Mouse (Mus musculus) ES-E14 (cell line): ENCODE data around the gene Camk2b. TPM values are rescaled to one million over a fixed set of nuclear protein-coding genes. Genes with fewer than 3 reads are reported as not detected.

ENCODE experiments used
- DNase-seq: peaks from one replicate; pipeline ENCODE4 v3.0.0-alpha.2; 2013; ENCODE audit warnings: low read depth, low spot score
- H3K27ac ChIP-seq: 2 replicates; pipeline ENCODE4 v1.5.1; 2012; ENCODE audit warnings: low read depth, mild to moderate bottlenecking, low read length, moderate library complexity, mixed read lengths; ENCODE audit not compliant: poor library complexity, insufficient read depth, severe bottlenecking
- H3K36me3 ChIP-seq: 2 replicates; pipeline ENCODE4 v1.6.1; 2012; ENCODE audit warnings: mild to moderate bottlenecking, low read length, moderate library complexity, mixed read lengths; ENCODE audit not compliant: control insufficient read depth, poor library complexity, insufficient read depth, severe bottlenecking
- H3K4me1 ChIP-seq, 2 experiments: fragments of 150-350 bp in 1 of 2; sonication (generic) in 1 of 2; 2 replicates each; pipeline ENCODE4 v1.6.1; 2012; ENCODE audit warnings: low read length in 2 of 2, mild to moderate bottlenecking in 1 of 2, mixed read lengths in 1 of 2; ENCODE audit not compliant: control insufficient read depth in 2 of 2, insufficient read depth in 2 of 2, poor library complexity in 1 of 2
- H3K4me3 ChIP-seq, 2 experiments: fragments of 150-350 bp in 1 of 2; sonication (generic) in 1 of 2; 2 replicates each; pipeline ENCODE4 v1.5.1; 2012; ENCODE audit warnings: low read length in 2 of 2, low read depth in 1 of 2, mild to moderate bottlenecking in 1 of 2, mixed read lengths in 1 of 2; ENCODE audit not compliant: insufficient read depth in 1 of 2, poor library complexity in 1 of 2, severe bottlenecking in 1 of 2
- H3K9ac ChIP-seq: 2 replicates; pipeline ENCODE4 v1.6.1; 2012; ENCODE audit warnings: low read depth, mild to moderate bottlenecking, low read length, mixed read lengths; ENCODE audit not compliant: poor library complexity, insufficient read depth, severe bottlenecking
- H3K9me3 ChIP-seq: fragments of 150-350 bp; sonication (generic); 2 replicates; pipeline ENCODE4 v1.6.1; 2012; ENCODE audit warnings: low read depth, mild to moderate bottlenecking, low read length; ENCODE audit not compliant: control insufficient read depth, insufficient read depth
- CHD2 ChIP-seq: IDR thresholded peaks from 2 replicates; pipeline ENCODE4 v1.6.1; 2014; ENCODE audit warnings: mild to moderate bottlenecking, low read depth, low read length, inconsistent platforms
- HCFC1 ChIP-seq: IDR thresholded peaks from 2 replicates; pipeline ENCODE4 v1.6.1; 2012; ENCODE audit warnings: low read length, inconsistent platforms, borderline replicate concordance; ENCODE audit not compliant: insufficient read depth
- MAFK ChIP-seq: IDR thresholded peaks from 2 replicates; pipeline ENCODE4 v1.6.1; 2014; ENCODE audit warnings: mild to moderate bottlenecking, low read depth, low read length, inconsistent platforms; ENCODE audit not compliant: insufficient read depth
- ZC3H11A ChIP-seq: IDR thresholded peaks from 2 replicates; pipeline ENCODE4 v1.6.1; 2012; ENCODE audit warnings: low read depth, mild to moderate bottlenecking, inconsistent platforms, low read length, borderline replicate concordance
- ZNF384 ChIP-seq: IDR thresholded peaks from 2 replicates; pipeline ENCODE4 v1.6.1; 2012; ENCODE audit warnings: low read depth, low read length, inconsistent platforms
- in situ Hi-C, 2 experiments: fragments of 600-800 bp; cut with MboI; formaldehyde crosslinking; loops; one replicate each; pipeline ENCODE4 v1.15.1; 2025; ENCODE audit warnings: low sequenced_read_pairs in 2 of 2, inconsistent platforms in 1 of 2; ENCODE audit not compliant: unreplicated experiment in 2 of 2
- total RNA-seq: library from RNA; depleted of rRNA; stranded (reverse); fragments of 300-350 nt; gene quantifications from 2 replicates; pipeline ENCODE4 v1.2.3, GENCODE M21; 2012

Gene Camk2b
- total RNA-seq, 1 experiment: 6.4 TPM

DNA sequence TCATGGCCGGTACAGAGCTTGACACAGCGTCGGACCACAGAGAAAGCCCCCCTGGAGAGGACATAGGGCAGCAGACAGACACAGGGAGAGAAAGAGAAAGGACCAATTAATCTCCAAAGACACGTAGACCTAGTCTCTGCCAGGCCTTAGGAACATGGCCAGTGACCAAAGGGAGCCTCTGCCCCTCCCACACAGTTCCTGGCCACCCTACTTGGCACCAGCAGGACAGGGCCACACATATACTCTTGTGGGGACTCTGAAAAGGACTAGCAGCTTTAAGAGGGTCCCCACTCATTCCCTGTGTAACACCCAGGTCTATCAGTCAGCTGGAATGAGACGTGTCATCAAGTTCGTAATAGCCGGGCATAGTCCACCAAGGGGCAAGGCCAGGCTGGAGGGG lies 37.3 kb downstream of the Camk2b start:
- Histone ChIP-seq H3K27ac (no peak overlapping the region), H3K36me3 (no peaks in the 10 kb centered on the region), H3K9me3 (no peaks in the 10 kb centered on the region), H3K9ac (no peak overlapping the region), H3K4me1 (no peaks in the 10 kb centered on the region), H3K4me3 (no peak overlapping the region)
- no peak for TF ChIP-seq ZNF384
- no peak for TF ChIP-seq ZC3H11A
- TF ChIP-seq CHD2: no peak
- TF ChIP-seq MAFK: no peak
- TF ChIP-seq HCFC1: no peak
- DNase-seq: no peak
- in situ Hi-C loops: no loop called here

DNA sequence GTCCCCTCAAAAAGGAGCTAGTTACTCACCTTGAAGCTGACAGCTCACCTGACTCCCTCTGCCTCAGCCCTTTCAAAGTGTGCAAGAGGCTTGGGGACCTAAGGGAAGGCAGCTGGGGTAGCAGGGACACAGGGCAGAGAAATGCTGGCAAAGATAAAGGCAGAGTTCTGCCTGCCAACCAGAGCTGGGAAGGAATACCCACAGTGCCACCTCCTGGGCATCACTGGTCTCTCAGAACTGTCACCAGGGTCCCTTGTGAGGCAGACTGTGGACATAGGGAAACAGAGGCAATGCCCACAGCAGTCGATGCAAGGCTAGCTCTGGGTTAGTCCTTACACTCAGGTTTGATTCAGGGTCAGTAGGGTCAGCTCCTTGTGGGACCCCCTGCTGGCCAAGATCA lies 39.8 kb downstream of the Camk2b start:
- Histone ChIP-seq H3K9me3 (no peaks in the 10 kb centered on the region), H3K4me1 (no peaks in the 10 kb centered on the region), H3K27ac (no peak overlapping the region), H3K4me3 (no peak overlapping the region), H3K36me3 (no peaks in the 10 kb centered on the region), H3K9ac (no peak overlapping the region)
- in situ Hi-C loops: no loop called here
- no peak for TF ChIP-seq CHD2
- TF ChIP-seq MAFK: no peak
- no peak for TF ChIP-seq ZC3H11A
- TF ChIP-seq HCFC1: no peak
- TF ChIP-seq ZNF384: no peak
- DNase-seq: no peak

DNA sequence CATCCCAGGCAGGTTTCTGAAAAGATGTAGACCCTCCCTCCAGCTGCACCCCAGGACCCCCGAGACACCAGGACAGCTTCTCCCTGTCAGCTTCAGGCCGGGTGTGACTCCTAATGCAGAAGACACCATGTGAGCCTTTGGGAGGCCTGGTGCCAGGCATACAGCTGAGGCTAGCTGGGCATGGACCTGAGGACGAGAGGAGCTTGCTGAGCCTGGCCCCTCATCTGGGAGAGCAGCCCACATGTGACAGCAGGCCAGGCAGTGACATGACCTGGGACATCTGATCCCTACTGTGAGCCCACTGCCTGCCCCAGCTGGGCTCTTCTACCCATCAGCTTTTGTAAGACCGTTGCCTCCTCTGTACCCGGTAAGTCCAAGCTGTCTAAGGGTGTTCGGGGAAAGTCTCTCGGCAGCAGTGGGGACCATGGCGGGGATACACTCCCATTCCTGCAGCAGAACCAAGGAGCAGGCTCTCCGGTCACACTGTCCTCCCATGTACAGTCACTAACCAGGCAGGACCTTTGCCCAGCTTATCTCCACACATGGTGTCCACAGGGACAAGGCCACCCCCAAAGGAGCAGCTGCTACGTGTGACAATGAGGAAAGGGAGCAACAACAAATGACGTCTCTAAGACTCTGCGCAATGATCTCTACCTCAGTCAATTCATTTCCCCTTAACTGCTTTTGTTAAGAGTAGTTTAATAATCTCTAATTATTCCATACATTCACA lies 41.1 kb downstream of the Camk2b start:
- Histone ChIP-seq H3K9ac (no peak overlapping the region), H3K4me3 (no peak overlapping the region), H3K4me1 (no peaks in the 10 kb centered on the region), H3K9me3 (no peaks in the 10 kb centered on the region), H3K36me3 (no peaks in the 10 kb centered on the region), H3K27ac (no peak overlapping the region)
- TF ChIP-seq MAFK (no peak), CHD2 (no peak), HCFC1 (no peak), ZNF384 (no peak), ZC3H11A (no peak)
- in situ Hi-C loops: no loop called here
- DNase-seq: no peak

DNA sequence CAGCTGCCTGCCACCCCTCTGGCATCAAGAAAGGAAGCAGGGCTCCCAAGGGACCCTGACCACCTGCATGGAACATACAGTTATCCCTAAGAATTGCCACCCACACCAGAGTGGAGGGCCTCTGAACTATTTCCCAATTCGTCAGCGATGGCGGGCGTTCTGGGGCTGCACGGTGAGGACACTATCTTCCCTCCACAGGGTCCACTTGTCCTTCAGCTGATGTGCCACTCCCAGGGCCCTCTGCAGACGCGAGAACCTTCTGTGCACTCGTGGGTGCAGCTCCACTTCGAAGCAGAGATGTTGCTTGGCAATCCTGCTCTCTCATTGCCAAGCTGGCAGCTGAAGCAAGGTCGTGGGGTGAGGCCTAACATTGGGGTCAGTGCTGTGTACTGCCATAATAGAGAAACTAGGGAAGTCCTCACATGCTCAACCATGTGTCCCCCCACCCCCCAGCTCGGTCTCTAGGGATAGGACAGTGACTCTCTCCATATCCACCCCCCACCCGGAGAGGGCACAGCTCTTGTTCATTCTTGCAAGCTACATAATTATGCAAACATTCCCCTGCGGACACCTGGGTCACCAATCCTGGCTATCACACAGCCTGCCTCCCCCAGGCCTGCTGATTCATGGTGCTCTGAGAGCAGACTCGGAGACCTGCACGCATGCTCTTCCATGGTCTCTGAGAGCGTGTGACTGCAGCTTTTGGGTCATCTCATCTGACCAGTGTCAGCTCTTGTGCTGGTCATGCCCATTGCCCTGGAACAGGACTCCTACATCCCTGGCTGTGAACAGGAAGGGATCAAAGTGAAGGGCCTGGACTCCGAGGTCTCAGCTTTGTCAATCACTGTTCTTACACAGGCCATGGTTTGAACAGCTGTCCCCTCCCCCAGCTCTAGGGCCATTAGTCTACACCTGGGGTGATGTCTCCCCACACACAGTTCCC lies 45.0 kb downstream of the Camk2b start:
- in situ Hi-C loops: no loop called here

More for the DNA sequence above, 45.0 kb downstream of the Camk2b start:
- Histone ChIP-seq H3K9me3 (no peaks in the 10 kb centered on the region), H3K4me3 (no peak overlapping the region), H3K27ac (no peak overlapping the region), H3K9ac (no peak overlapping the region), H3K4me1 (peaks cover 0 to 3% of the 10 kb centered on the region in 2 experiments; a peak in 1 of 4 replicates), H3K36me3 (no peaks in the 10 kb centered on the region)
- TF ChIP-seq HCFC1: no peak
- TF ChIP-seq ZNF384: no peak
- TF ChIP-seq MAFK: no peak
- TF ChIP-seq ZC3H11A: no peak
- TF ChIP-seq CHD2: no peak
- no peak for DNase-seq
